ENCODE assay signal across 9 mouse cellular contexts in the genomic region with DNA sequence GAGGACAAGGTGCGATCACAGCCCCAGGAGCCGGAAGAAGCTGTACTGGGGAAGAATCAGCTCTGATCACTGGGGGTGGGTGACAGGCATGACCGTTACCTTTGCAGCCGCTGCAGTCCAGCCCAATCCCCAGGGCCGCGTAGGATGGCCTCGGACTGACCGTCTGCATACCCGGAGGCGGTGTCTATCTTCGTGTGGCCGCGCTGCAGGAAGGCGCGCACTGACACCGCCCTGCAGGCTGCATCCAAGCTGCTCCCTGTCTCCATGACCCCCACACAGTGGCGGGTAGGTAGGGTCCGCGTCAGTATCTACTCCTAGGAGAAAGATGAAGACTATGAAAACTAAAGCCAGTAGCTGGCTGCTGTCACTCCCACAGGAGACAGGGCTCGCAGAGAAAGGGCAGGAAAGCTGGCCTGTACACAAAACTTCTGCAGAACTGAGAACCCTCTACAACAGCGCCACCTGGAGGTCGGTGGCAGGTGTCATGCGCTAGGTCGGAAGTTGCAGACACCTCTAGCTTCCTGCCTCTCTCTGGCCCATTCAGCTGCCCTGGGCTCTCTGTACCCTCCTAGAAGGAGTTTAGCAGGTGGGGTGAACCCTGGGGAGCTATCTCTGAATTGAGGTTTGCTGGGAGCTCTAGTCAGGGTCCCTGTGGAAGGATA. TPM values are rescaled to one million over a fixed set of nuclear protein-coding genes. Genes with fewer than 3 reads are reported as not detected.
DNase-seq lines count a peak whose midpoint lies in the region; ATAC-seq and TF ChIP-seq lines count a peak whose summit lies in the region.
"Had no signal": no experiment of that assay in that cellular context is flagged by ENCODE, and none has a peak within 500 bp of the region (broad histone marks: within the 10 kb centered on the region; RNA-seq: fewer than 3 reads in every experiment).

No protein-coding gene starts in this region.

- H3K9me3 ChIP-seq in forebrain, postnatal 0 days (ENCODE audit: low read length): no peaks in the 10 kb centered on the region

- TF ChIP-seq CTCF in cerebellum, adult 2 months (IDR thresholded peaks at IDR 0.05; ENCODE audit: borderline replicate concordance, insufficient read depth, low read depth, low read length): peak; percentile 87
- TF ChIP-seq CTCF in forebrain, postnatal 0 days (IDR thresholded peaks at IDR 0.05; ENCODE audit: low read depth): peak; percentile 77
- peak; percentile 85 for TF ChIP-seq CTCF in layer of hippocampus, adult 2 months (conservative IDR thresholded peaks at IDR 0.05)

- ATAC-seq in forebrain, postnatal 0 days: no peak
- peak; percentile 89 to 91 for ATAC-seq in hematopoietic stem cell, adult 5-6 weeks (replicated peaks in 1 of 2; ENCODE audit: insufficient read depth in 1 of 2, low FRiP score in 2 of 2, low TSS enrichment in 1 of 2, low read depth in 1 of 2, poor library complexity in 2 of 2, severe bottlenecking in 2 of 2)

- no peaks in the 10 kb centered on the region for H3K4me1 ChIP-seq in cerebellum, adult 2 months (ENCODE audit: control insufficient read depth, insufficient read depth, low read length)
- H3K4me1 ChIP-seq in forebrain, postnatal 0 days (ENCODE audit: insufficient read depth): no peaks in the 10 kb centered on the region

- H3K4me3 ChIP-seq in cerebellum, adult 2 months (replicated peaks; ENCODE audit: insufficient read depth, low read depth, low read length): no peak overlapping the region
- no peak overlapping the region for H3K4me3 ChIP-seq in forebrain, postnatal 0 days (ENCODE audit: low read depth, low read length)
- H3K4me3 ChIP-seq in layer of hippocampus, adult 2 months: no peak overlapping the region; the same call in 1 of the 2 replicates
- H3K4me3 ChIP-seq: myocyte had no signal

- H3K36me3 ChIP-seq in forebrain, postnatal 0 days (ENCODE audit: insufficient read depth): no peaks in the 10 kb centered on the region

- WGBS in cerebellum, adult 2 months: 25% methylated on average over 24 of the region's 24 CpGs
- 32% methylated on average over 24 of the region's 24 CpGs for WGBS in forebrain, postnatal 0 days

- DNase-seq in NIH3T3 (ENCODE audit: low read depth): peak; percentile 74
- DNase-seq in cerebellum, adult 2 months: peak; percentile 56 to 72
- peak; percentile 75 for DNase-seq in forebrain, postnatal 0 days
- peak; percentile 31 to 73 for DNase-seq in layer of hippocampus, adult 2 months (ENCODE audit: low spot score in 2 of 2)
- DNase-seq in lung, postnatal 14 days: peak; percentile 88
- peak; percentile 56 for DNase-seq in retina, postnatal 7 days (ENCODE audit: low read depth, low spot score)
- DNase-seq in urinary bladder, adult 2 months (ENCODE audit: low spot score): peak; percentile 63

- no peaks in the 10 kb centered on the region for H3K27me3 ChIP-seq in cerebellum, adult 2 months (ENCODE audit: control insufficient read depth, insufficient read depth, low read length)
- no peaks in the 10 kb centered on the region for H3K27me3 ChIP-seq in forebrain, postnatal 0 days (ENCODE audit: insufficient read depth, low read length)

- 0 out of 2 replicates have a peak overlapping the region, but pooled peaks have one; percentile 17 for H3K4me2 ChIP-seq in forebrain, postnatal 0 days (ENCODE audit: low read depth)

- no peak for TF ChIP-seq POLR2A in cerebellum, adult 2 months (IDR thresholded peaks at IDR 0.05; ENCODE audit: borderline replicate concordance, insufficient read depth, low read length)

- H3K27ac ChIP-seq in cerebellum, adult 2 months (ENCODE audit: insufficient read depth, low read length): no peak overlapping the region
- H3K27ac ChIP-seq in forebrain, postnatal 0 days (ENCODE audit: low read depth, low read length): no peak overlapping the region
- H3K27ac ChIP-seq in layer of hippocampus, adult 2 months: no peak overlapping the region

- H3K9ac ChIP-seq in forebrain, postnatal 0 days: no peak overlapping the region

RNA-seq across cellular contexts. Expression of gene Mrto4, which starts 15.4 kb away (rescaled TPM):
- polyA plus RNA-seq in cerebellum, adult 2 months (2012; rRNA removed): 50.2 and 56.4 TPM in 2 replicates
- total RNA-seq in forebrain, postnatal 0 days (2014; rRNA removed): 53.7 and 69.6 TPM in 2 replicates
- 75.5 and 80.7 TPM in 2 replicates for polyA plus RNA-seq in forebrain, postnatal 0 days (2015; fragmentation: Nextera tagmentation; extraction: Ambion mirVana)
- total RNA-seq in hematopoietic stem cell, adult 5-6 weeks (2017): 47.8 and 56.2 TPM in 2 replicates
- 10 to 100 TPM; 51.5 to 53.6 TPM for total RNA-seq in layer of hippocampus, adult 2 months (2021)
- polyA plus RNA-seq in urinary bladder, adult 2 months (2012; rRNA removed): 40.5 and 42.4 TPM in 2 replicates

RNA-seq across cellular contexts. Expression of gene Emc1, which starts 15.4 kb away (rescaled TPM):
- 77.1 and 78.2 TPM in 2 replicates for polyA plus RNA-seq in cerebellum, adult 2 months (2012; rRNA removed)
- total RNA-seq in forebrain, postnatal 0 days (2014; rRNA removed): 46.2 and 65.8 TPM in 2 replicates
- polyA plus RNA-seq in forebrain, postnatal 0 days (2015; fragmentation: Nextera tagmentation; extraction: Ambion mirVana): 33.2 and 41.4 TPM in 2 replicates
- 31.6 and 35.0 TPM in 2 replicates for total RNA-seq in hematopoietic stem cell, adult 5-6 weeks (2017)
- 10 to 100 TPM; 90.8 to 96.6 TPM for total RNA-seq in layer of hippocampus, adult 2 months (2021)
- polyA plus RNA-seq in urinary bladder, adult 2 months (2012; rRNA removed): 41.3 and 43.8 TPM in 2 replicates

RNA-seq across cellular contexts. Expression of gene Ubr4, which starts 15.5 kb away (rescaled TPM):
- polyA plus RNA-seq in cerebellum, adult 2 months (2012; rRNA removed): 256 TPM in 2 replicates
- total RNA-seq in forebrain, postnatal 0 days (2014; rRNA removed): 89.6 and 106 TPM in 2 replicates
- polyA plus RNA-seq in forebrain, postnatal 0 days (2015; fragmentation: Nextera tagmentation; extraction: Ambion mirVana): 39.3 and 59.1 TPM in 2 replicates
- 72.9 and 77.5 TPM in 2 replicates for total RNA-seq in hematopoietic stem cell, adult 5-6 weeks (2017)
- total RNA-seq in layer of hippocampus, adult 2 months (2021): 100 to 1,000 TPM; 171 to 176 TPM
- 169 and 190 TPM in 2 replicates for polyA plus RNA-seq in urinary bladder, adult 2 months (2012; rRNA removed)

RNA-seq across cellular contexts. Expression of gene Akr7a5, which starts 26.4 kb away (rescaled TPM):
- 22.3 and 25.3 TPM in 2 replicates for polyA plus RNA-seq in cerebellum, adult 2 months (2012; rRNA removed)
- 41.1 and 49.7 TPM in 2 replicates for total RNA-seq in forebrain, postnatal 0 days (2014; rRNA removed)
- 58.1 and 60.6 TPM in 2 replicates for polyA plus RNA-seq in forebrain, postnatal 0 days (2015; fragmentation: Nextera tagmentation; extraction: Ambion mirVana)
- total RNA-seq in hematopoietic stem cell, adult 5-6 weeks (2017): 7.9 and 16.1 TPM in 2 replicates
- total RNA-seq in layer of hippocampus, adult 2 months (2021): 10 to 100 TPM; 31.6 to 32.9 TPM
- polyA plus RNA-seq in urinary bladder, adult 2 months (2012; rRNA removed): 8.7 and 15.3 TPM in 2 replicates

RNA-seq across cellular contexts. Expression of gene Pqlc2, which starts 26.4 kb away (rescaled TPM):
- 42.3 and 44.4 TPM in 2 replicates for polyA plus RNA-seq in cerebellum, adult 2 months (2012; rRNA removed)
- 14.2 and 15.3 TPM in 2 replicates for total RNA-seq in forebrain, postnatal 0 days (2014; rRNA removed)
- 10.0 and 12.1 TPM in 2 replicates for polyA plus RNA-seq in forebrain, postnatal 0 days (2015; fragmentation: Nextera tagmentation; extraction: Ambion mirVana)
- 0.94 TPM in 1 of 2 replicates, not detected in the other for total RNA-seq in hematopoietic stem cell, adult 5-6 weeks (2017)
- 10 to 100 TPM; 12.5 to 13.3 TPM for total RNA-seq in layer of hippocampus, adult 2 months (2021)
- polyA plus RNA-seq in urinary bladder, adult 2 months (2012; rRNA removed): 10.2 and 11.6 TPM in 2 replicates
